Mouse (Mus musculus) spleen, adult 2 months (tissue): ENCODE measurements at regions not wholly inside any gene's neighbourhood (a gene's known extent, or its start where the extent isn't known, plus 50 kb on each side); places are given as distances from the start of the nearest gene placed in this dataset.
"Not testable (repeated sequence)": the region's sequence is repeated elsewhere in the genome, so short reads cannot be mapped to it uniquely, and the experiment has no call there.

ENCODE experiments used
- DNase-seq, 2 experiments: peaks; one replicate each; pipeline versions ENCODE4 v3.0.0 to v3.0.0-alpha.2; 2012 to 2021; ENCODE audit warnings: low spot score in 2 of 2, low read depth in 1 of 2
- H3K27ac ChIP-seq: fragments of 200-500 bp; 2 replicates; pipeline ENCODE4 v1.5.1; 2012; ENCODE audit warnings: low read length, inconsistent platforms; ENCODE audit not compliant: insufficient read depth
- H3K27me3 ChIP-seq: fragments of 200-500 bp; 2 replicates; pipeline ENCODE4 v1.6.1; 2012; ENCODE audit warnings: mild to moderate bottlenecking, moderate library complexity, low read length, inconsistent platforms; ENCODE audit not compliant: control insufficient read depth, insufficient read depth
- H3K36me3 ChIP-seq: fragments of 200-500 bp; 2 replicates; pipeline ENCODE4 v1.6.1; 2012; ENCODE audit warnings: mild to moderate bottlenecking, low read length, inconsistent platforms; ENCODE audit not compliant: control insufficient read depth, insufficient read depth
- H3K4me1 ChIP-seq: fragments of 200-500 bp; 2 replicates; pipeline ENCODE4 v1.6.1; 2011; ENCODE audit warnings: inconsistent platforms; ENCODE audit not compliant: control insufficient read depth, insufficient read depth, insufficient read length
- H3K4me3 ChIP-seq: fragments of 200-500 bp; 2 replicates; pipeline ENCODE4 v1.5.1; 2011; ENCODE audit warnings: mild to moderate bottlenecking, inconsistent platforms; ENCODE audit not compliant: insufficient read depth, insufficient read length; ENCODE audit errors: extremely low read depth
- CTCF ChIP-seq: fragments of 200-500 bp; IDR thresholded peaks from 2 replicates; pipeline ENCODE4 v1.5.1; 2011; ENCODE audit warnings: mild to moderate bottlenecking, inconsistent platforms; ENCODE audit not compliant: insufficient read depth, insufficient read length, insufficient replicate concordance; ENCODE audit errors: extremely low read depth
- POLR2A ChIP-seq: fragments of 200-500 bp; IDR thresholded peaks from 2 replicates; pipeline ENCODE4 v1.6.1; 2011; ENCODE audit warnings: low read depth, low read length, inconsistent platforms
- WGBS: fragments of 180-500 bp; shearing (Covaris S2); methylation state at CpG from one replicate; pipeline ENCODE4 v1.1.7; 2018; 5-methylcytosine and 5-hydroxymethylcytosine counted together

- H3K4me1 ChIP-seq, DNase-seq, H3K27me3 ChIP-seq, H3K36me3 ChIP-seq, H3K27ac ChIP-seq, H3K4me3 ChIP-seq: not testable (repeated sequence)
- 58% methylated on average over 4 of the region's 4 CpGs for WGBS
Observed at GRCm38 (mm10) chr12:21680026-21680425, 262.6 kb upstream of the Ywhaq start.

GRCm38 (mm10) chr12:21649381-21649780, 231.9 kb upstream of the Ywhaq start:
- H3K4me1 ChIP-seq, H3K27me3 ChIP-seq, H3K4me3 ChIP-seq, H3K27ac ChIP-seq, H3K36me3 ChIP-seq, DNase-seq: not testable (repeated sequence)
- WGBS = 83% methylated on average over 8 of the region's 8 CpGs

DNA sequence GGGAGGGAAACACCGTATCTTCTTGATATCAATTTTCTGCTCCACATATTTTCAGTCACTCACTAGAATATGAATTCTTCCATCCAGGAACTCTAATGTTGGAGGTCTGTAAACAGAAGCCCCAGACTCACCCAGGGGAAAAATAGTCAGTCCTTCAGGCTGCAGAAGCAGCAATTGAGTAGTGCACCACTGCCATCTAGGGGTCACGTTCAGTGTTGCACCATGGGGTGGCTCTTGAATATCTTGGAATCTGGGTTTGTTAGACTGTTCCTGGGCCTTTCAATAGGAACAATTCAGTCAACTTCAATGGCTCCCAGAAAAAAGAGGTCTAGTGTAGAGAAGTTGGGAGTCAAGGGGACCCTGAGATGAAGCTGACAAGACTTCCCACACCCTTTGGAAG, 196.3 kb upstream of the Ywhaq start:
- not testable (repeated sequence) for H3K36me3 ChIP-seq, H3K4me1 ChIP-seq, H3K4me3 ChIP-seq, H3K27ac ChIP-seq, H3K27me3 ChIP-seq
- WGBS = 23% methylated on average over 2 of the region's 2 CpGs
- TF ChIP-seq CTCF = peak; percentile 70; the same call in 1 of the 2 replicates
- DNase-seq = peak in 1 of 2 experiments; percentile 26

DNA sequence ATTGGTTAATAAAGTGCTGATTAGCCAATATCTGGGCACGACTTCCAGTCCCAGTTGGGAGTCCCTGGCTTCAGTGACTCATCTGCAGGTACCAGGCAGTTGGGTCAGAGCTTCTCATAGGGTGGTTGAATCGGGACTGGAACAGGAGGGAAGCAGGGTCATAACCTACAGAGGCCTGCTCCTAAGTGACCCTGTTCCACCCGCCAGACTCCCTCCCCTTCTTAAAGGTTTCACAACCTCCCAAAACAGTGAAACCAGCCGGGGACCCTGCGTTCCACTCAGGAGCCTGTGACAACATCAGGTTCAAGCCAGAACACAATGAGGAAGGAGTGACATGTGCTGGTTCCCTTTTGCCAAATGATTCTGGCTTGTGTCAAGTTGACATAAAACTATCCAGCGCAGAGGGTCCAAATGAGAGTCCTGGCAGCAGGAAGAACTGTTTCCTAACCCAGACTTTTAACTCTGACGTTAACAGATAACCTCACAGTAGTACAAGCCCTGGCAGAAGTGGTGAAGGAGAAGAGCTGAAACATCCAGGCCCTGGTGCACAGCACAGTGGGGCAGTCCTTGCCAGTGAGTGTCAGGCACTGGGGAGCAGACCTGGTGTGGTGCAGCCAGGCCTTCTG, 151.1 kb upstream of the Ywhaq start:
- 78% methylated on average over 7 of the region's 7 CpGs for WGBS
- TF ChIP-seq POLR2A (no peak), CTCF (no peak)
- Histone ChIP-seq H3K4me1 (no peaks in the 10 kb centered on the region), H3K27ac (no peak overlapping the region), H3K36me3 (no peaks in the 10 kb centered on the region), H3K4me3 (no peak overlapping the region), H3K27me3 (no peaks in the 10 kb centered on the region)
- DNase-seq = no peak

- H3K4me3 ChIP-seq, H3K4me1 ChIP-seq, DNase-seq, H3K27ac ChIP-seq, H3K36me3 ChIP-seq, H3K27me3 ChIP-seq: not testable (repeated sequence)
- WGBS = 43% methylated on average over 2 of the region's 2 CpGs
Observed at GRCm38 (mm10) chr12:21543962-21544361, 126.5 kb upstream of the Ywhaq start.

- peak overlapping the region; percentile 85 for H3K4me3 ChIP-seq
- not testable (repeated sequence) for H3K36me3 ChIP-seq, H3K4me1 ChIP-seq, H3K27ac ChIP-seq, H3K27me3 ChIP-seq
- WGBS = 4% methylated on average over 33 of the region's 34 CpGs
- peak in 1 of 2 experiments; percentile 46 for DNase-seq
Observed at GRCm38 (mm10) chr12:21543153-21543894, 125.9 kb upstream of the Ywhaq start.

GRCm38 (mm10) chr12:21531766-21532165, 114.3 kb upstream of the Ywhaq start:
- 84% methylated on average over 3 of the region's 3 CpGs for WGBS
- TF ChIP-seq CTCF (no peak), POLR2A (no peak)
- no peak overlapping the region for H3K4me3 ChIP-seq
- H3K4me1 ChIP-seq = no peaks in the 10 kb centered on the region
- H3K27ac ChIP-seq = no peak overlapping the region
- no peak for DNase-seq
- no peaks in the 10 kb centered on the region for H3K36me3 ChIP-seq
- no peaks in the 10 kb centered on the region for H3K27me3 ChIP-seq

DNA sequence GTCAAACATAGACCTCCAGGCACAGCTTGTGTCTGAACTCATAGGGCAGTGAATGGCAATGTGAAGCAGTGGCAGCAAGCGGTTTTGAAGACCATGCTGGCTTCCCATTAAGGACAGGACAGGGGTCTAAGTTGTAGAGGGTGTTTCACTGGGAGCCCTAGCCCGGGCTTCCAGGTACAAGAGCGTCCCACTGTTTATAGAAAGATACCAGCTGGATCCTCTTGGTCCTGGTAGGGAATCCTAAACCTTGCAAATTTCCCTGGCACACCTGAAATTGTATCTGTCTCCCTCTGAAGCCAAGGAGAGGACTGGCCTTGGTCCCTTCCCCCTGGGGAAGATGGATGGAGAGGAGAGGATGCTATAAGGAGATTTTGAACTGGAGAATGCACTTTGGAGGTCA, 111.9 kb upstream of the Ywhaq start:
- not testable (repeated sequence) for DNase-seq, H3K36me3 ChIP-seq, H3K27ac ChIP-seq, H3K4me3 ChIP-seq, H3K4me1 ChIP-seq, H3K27me3 ChIP-seq
- WGBS = 80% methylated on average over 3 of the region's 3 CpGs

GRCm38 (mm10) chr12:21527336-21527735, 109.9 kb upstream of the Ywhaq start:
- 88% methylated on average over 8 of the region's 8 CpGs for WGBS
- H3K4me1 ChIP-seq, H3K36me3 ChIP-seq, H3K27ac ChIP-seq, H3K4me3 ChIP-seq, H3K27me3 ChIP-seq, DNase-seq: not testable (repeated sequence)

DNA sequence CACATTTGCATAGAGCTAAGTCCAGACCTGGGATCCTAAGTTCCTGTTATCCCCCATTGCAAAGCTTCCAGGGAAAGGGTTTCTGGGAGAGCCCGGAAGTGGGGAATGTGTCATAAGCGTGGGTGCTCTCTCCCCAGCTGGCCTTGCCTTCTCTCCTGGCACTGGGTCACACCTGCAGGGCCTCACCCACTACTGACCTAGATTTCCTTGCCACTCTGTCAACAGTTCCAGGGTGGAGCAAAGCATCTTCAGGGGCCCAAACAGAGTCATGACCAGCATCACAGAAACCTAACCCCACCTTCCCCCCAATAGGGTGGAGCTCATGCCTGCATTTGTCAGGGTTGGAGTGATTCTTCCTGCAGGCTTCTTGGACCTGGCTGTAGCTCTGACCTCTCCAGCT, 109.5 kb upstream of the Ywhaq start:
- not testable (repeated sequence) for H3K27ac ChIP-seq, DNase-seq, H3K27me3 ChIP-seq, H3K4me3 ChIP-seq, H3K36me3 ChIP-seq, H3K4me1 ChIP-seq
- 100% methylated on average over 2 of the region's 2 CpGs for WGBS
